Mouse (Mus musculus): ENCODE data around the gene Ppp2r5d. TPM values are rescaled to one million over a fixed set of nuclear protein-coding genes. Genes with fewer than 3 reads are reported as not detected.

The Ppp2r5d gene
- polyA plus RNA-seq, 1 experiment, result 53.8 TPM

DNA sequence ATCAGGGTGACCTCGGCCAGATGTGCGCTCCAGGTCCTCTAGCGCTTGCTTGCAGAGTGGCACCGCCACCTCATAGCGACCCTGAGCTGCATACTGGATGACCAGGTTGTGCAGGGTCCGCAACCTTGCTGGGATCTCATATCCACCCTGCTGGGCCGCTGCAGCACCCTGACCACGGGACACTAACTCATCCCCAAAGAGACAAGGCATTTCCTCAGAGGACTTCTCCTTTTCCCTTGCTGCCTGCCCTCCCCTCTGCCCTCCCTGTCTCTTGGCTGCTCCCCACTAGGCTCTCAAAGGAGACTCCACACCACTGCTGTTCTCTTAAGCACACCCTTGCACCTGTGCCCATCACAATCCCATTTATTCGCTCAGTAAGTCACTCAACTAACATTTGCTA lies 65.0 kb downstream of the Ppp2r5d start:
- TF ChIP-seq CTCF (IDR thresholded peaks at IDR 0.05; ENCODE audit: insufficient read depth, low read length), result no peak
- TF ChIP-seq POLR2A (IDR thresholded peaks at IDR 0.05; ENCODE audit: borderline replicate concordance, extremely low read depth, low read depth, low read length), result no peak
- no peak for DNase-seq
- Histone ChIP-seq H3K4me1 (ENCODE audit: control insufficient read depth, insufficient read depth, low read length) (peaks cover 9% of the 10 kb centered on the region), H3K4me3 (replicated peaks; ENCODE audit: extremely low read depth, low read depth, low read length) (no peak overlapping the region)
- WGBS, result 78% methylated on average over 9 of the region's 9 CpGs

DNA sequence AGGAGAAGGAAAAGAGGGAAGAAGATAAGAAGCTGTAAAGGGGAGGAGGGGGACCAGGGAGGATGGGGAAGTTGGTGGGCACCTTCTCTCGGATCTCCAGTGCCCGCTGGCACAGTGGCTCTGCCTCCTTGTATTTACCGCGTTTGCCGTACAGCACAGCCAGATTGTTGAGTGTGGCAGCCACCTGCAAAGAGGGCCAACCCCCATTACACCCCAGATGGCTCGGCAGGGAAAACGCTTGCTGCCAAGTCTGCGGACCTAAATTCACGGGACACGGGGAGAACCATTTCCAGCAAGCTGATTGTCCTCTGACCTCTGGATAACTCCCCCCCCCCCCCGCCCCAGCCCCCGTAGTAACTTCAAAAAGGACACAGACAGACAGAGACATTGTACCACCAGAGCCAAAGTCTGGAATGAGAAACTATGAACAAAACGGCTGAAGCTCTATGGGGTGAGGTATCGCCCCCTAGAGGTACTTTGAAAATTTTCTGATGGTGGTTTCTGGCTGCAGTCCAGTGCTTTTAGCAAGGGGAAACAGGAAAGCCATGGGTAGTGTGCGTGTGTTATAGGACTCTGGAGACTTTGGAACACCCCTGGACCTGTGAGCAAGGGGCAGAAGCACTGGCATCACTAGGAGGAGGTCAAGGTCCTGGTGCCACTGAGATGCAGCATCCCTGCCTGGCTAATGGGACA lies 67.9 kb downstream of the Ppp2r5d start:
- DNase-seq, result no peak
- whole genome bisulfite sequencing, result 22% methylated on average over 15 of the region's 15 CpGs

More for the DNA sequence above, 67.9 kb downstream of the Ppp2r5d start:
- peaks cover 3% of the 10 kb centered on the region; the same call in 1 of the 2 replicates for H3K4me1 ChIP-seq (ENCODE audit: control insufficient read depth, insufficient read depth, low read length)
- TF ChIP-seq POLR2A (IDR thresholded peaks at IDR 0.05; ENCODE audit: borderline replicate concordance, extremely low read depth, low read depth, low read length), result no peak
- peak; percentile 23 for TF ChIP-seq CTCF (IDR thresholded peaks at IDR 0.05; ENCODE audit: insufficient read depth, low read length)
- no peak overlapping the region for H3K4me3 ChIP-seq (replicated peaks; ENCODE audit: extremely low read depth, low read depth, low read length)

Other genes starting within 250 kb of the Ppp2r5d start
- gene Ttbk1, start 217.4 kb downstream of the Ppp2r5d start, polyA plus RNA-seq (2012; rRNA removed), result 0.17 and 0.19 TPM in 2 replicates
- 0.78 and 2.0 TPM in 2 replicates for gene Dnph1, start 208.4 kb downstream of the Ppp2r5d start, polyA plus RNA-seq (2012; rRNA removed)
- 25.3 and 27.5 TPM in 2 replicates for gene Cul9, start 158.7 kb downstream of the Ppp2r5d start, polyA plus RNA-seq (2012; rRNA removed)
- gene Srf, start 148.9 kb downstream of the Ppp2r5d start, polyA plus RNA-seq (2012; rRNA removed), result 162 and 190 TPM in 2 replicates
- 52.6 and 57.3 TPM in 2 replicates for gene Ptk7, start 75.6 kb downstream of the Ppp2r5d start, polyA plus RNA-seq (2012; rRNA removed)
- 22.6 and 24.1 TPM in 2 replicates for gene Klc4, start 59.1 kb downstream of the Ppp2r5d start, polyA plus RNA-seq (2012; rRNA removed)
- gene Mrpl2, start 58.9 kb downstream of the Ppp2r5d start, polyA plus RNA-seq (2012; rRNA removed), result 52.1 and 61.5 TPM in 2 replicates
- gene Cul7, start 54.8 kb downstream of the Ppp2r5d start, polyA plus RNA-seq (2012; rRNA removed), result 40.1 and 45.7 TPM in 2 replicates
- gene Rrp36, start 30.8 kb downstream of the Ppp2r5d start, polyA plus RNA-seq (2012; rRNA removed), result 27.3 and 30.8 TPM in 2 replicates
- gene Mea1, start 26.3 kb downstream of the Ppp2r5d start, polyA plus RNA-seq (2012; rRNA removed), result 48.2 and 55.7 TPM in 2 replicates
- 68.4 and 78.1 TPM in 2 replicates for gene Klhdc3, start 24.2 kb downstream of the Ppp2r5d start, polyA plus RNA-seq (2012; rRNA removed)
- gene Pex6, start 6.4 kb upstream of the Ppp2r5d start, polyA plus RNA-seq (2012; rRNA removed), result 60.6 and 80.4 TPM in 2 replicates
- gene Gnmt, start 24.1 kb upstream of the Ppp2r5d start, polyA plus RNA-seq (2012; rRNA removed), result 13.4 and 14.1 TPM in 2 replicates
- gene Cnpy3, start 47.1 kb upstream of the Ppp2r5d start, polyA plus RNA-seq (2012; rRNA removed), result 54.9 and 59.7 TPM in 2 replicates
- not detected in 2 replicates for gene Ptcra, start 58.6 kb upstream of the Ppp2r5d start, polyA plus RNA-seq (2012; rRNA removed)
- gene 2310039H08Rik, start 67.5 kb upstream of the Ppp2r5d start, polyA plus RNA-seq (2012; rRNA removed), result 65.3 and 79.1 TPM in 2 replicates
- gene Rpl7l1, start 77.6 kb upstream of the Ppp2r5d start, polyA plus RNA-seq (2012; rRNA removed), result 14.3 and 21.6 TPM in 2 replicates
- gene Bicral, start 153.4 kb upstream of the Ppp2r5d start, polyA plus RNA-seq (2012; rRNA removed), result 11.8 and 16.3 TPM in 2 replicates
- 17.9 and 20.8 TPM in 2 replicates for gene Tbcc, start 185.6 kb upstream of the Ppp2r5d start, polyA plus RNA-seq (2012; rRNA removed)
- gene Prph2, start 205.3 kb upstream of the Ppp2r5d start, polyA plus RNA-seq (2012; rRNA removed), result not detected in 2 replicates